ENCODE assay signal across 28 mouse cellular contexts in genomic region chr9:22979627-22980026, GRCm38 (mm10).
"Had no signal": no experiment of that assay in that cellular context is flagged by ENCODE, and none has a peak within 500 bp of the region (broad histone marks: within the 10 kb centered on the region; RNA-seq: fewer than 3 reads in every experiment).

No protein-coding gene starts in this region.

- H3K4me1 ChIP-seq: hindbrain, embryonic 10.5 days; intestine, embryonic 15.5 days; liver, embryonic 13.5 days; liver, embryonic 15.5 days had no signal

- H3K4me3 ChIP-seq: gastrocnemius, adult 2 months; heart, embryonic 10.5 days; heart, embryonic 12.5 days; hindbrain, embryonic 10.5 days; hindbrain, embryonic 12.5 days; intestine, embryonic 15.5 days; layer of hippocampus, adult 2 months; left cerebral cortex, adult 2 months; limb, embryonic 10.5 days; limb, embryonic 12.5 days; liver, embryonic 13.5 days; liver, embryonic 15.5 days had no signal

- H3K36me3 ChIP-seq: heart, embryonic 10.5 days; heart, embryonic 12.5 days; hindbrain, embryonic 10.5 days; hindbrain, embryonic 12.5 days; intestine, embryonic 15.5 days; limb, embryonic 10.5 days; limb, embryonic 12.5 days; liver, embryonic 13.5 days; liver, embryonic 15.5 days had no signal

- H3K9ac ChIP-seq: heart, embryonic 12.5 days; hindbrain, embryonic 12.5 days; hindbrain, embryonic 14.5 days; intestine, embryonic 15.5 days; limb, embryonic 12.5 days; liver, embryonic 13.5 days; liver, embryonic 15.5 days; liver, postnatal 0 days had no signal

- ATAC-seq: hindbrain, embryonic 16.5 days; inflammation-experienced regulatory T-cells, adult 6 months; intestine, embryonic 15.5 days; intestine, postnatal 0 days; liver, postnatal 0 days had no signal

- H3K27ac ChIP-seq: gastrocnemius, adult 2 months; heart, embryonic 10.5 days; hindbrain, embryonic 10.5 days; hindbrain, embryonic 12.5 days; hindbrain, embryonic 14.5 days; intestine, embryonic 15.5 days; layer of hippocampus, adult 2 months; left cerebral cortex, adult 2 months; limb, embryonic 10.5 days; limb, embryonic 12.5 days; liver, embryonic 13.5 days; liver, embryonic 15.5 days had no signal

- H3K4me2 ChIP-seq: heart, embryonic 12.5 days; hindbrain, embryonic 12.5 days; hindbrain, embryonic 14.5 days; intestine, embryonic 15.5 days; limb, embryonic 12.5 days; liver, embryonic 11.5 days; liver, embryonic 13.5 days; liver, embryonic 15.5 days had no signal

- H3K9me3 ChIP-seq: heart, embryonic 10.5 days; heart, embryonic 12.5 days; hindbrain, embryonic 10.5 days; hindbrain, embryonic 12.5 days; intestine, embryonic 15.5 days; limb, embryonic 10.5 days; limb, embryonic 12.5 days; liver, embryonic 13.5 days; liver, embryonic 15.5 days had no signal

- H3K27me3 ChIP-seq: heart, embryonic 12.5 days; hindbrain, embryonic 12.5 days; intestine, embryonic 15.5 days; limb, embryonic 12.5 days; liver, embryonic 13.5 days; liver, embryonic 15.5 days had no signal

- DNase-seq: gastrocnemius, adult 2 months; gastrocnemius, postnatal 10 days; gastrocnemius, postnatal 25 days; heart, adult 18-20 months; heart, postnatal 10 days; heart, postnatal 4 days; kidney, adult 2 months; kidney, adult 9 months; kidney, postnatal 25 days; kidney, postnatal 4 days; liver; liver, embryonic 13.5 days; liver, postnatal 0 days had no signal
